Mouse (Mus musculus) stomach, embryonic 15.5 days (tissue): ENCODE measurements around the gene Gripap1. TPM values are rescaled to one million over a fixed set of nuclear protein-coding genes. Genes with fewer than 3 reads are reported as not detected.
A peak's percentile ranks its signal among the peaks of the same experiment; 100 is the strongest.
"Not testable (repeated sequence)": the region's sequence is repeated elsewhere in the genome, so short reads cannot be mapped to it uniquely, and the experiment has no call there.

Experiments used
- ATAC-seq: fragments of 200-750 bp; cut with Nextera tagmentation; 2 replicates; pipeline ENCODE4 v1.8.0; 2017; ENCODE audit warnings: low read depth, moderate number of reproducible peaks, moderate TSS enrichment; ENCODE audit not compliant: insufficient read depth, low FRiP score
- H3K27ac ChIP-seq: fragments of 300-500 bp; sonication (generic); 2 replicates; pipeline ENCODE4 v1.5.1; 2015; ENCODE audit warnings: mild to moderate bottlenecking, inconsistent platforms
- H3K27me3 ChIP-seq: fragments of 300-500 bp; sonication (generic); replicated peaks from 2 replicates; pipeline ENCODE4 v1.6.1; 2015; ENCODE audit warnings: inconsistent platforms
- H3K36me3 ChIP-seq: fragments of 300-500 bp; sonication (generic); 2 replicates; pipeline ENCODE4 v1.6.1; 2015; ENCODE audit warnings: inconsistent platforms
- H3K4me1 ChIP-seq: fragments of 300-500 bp; sonication (generic); 2 replicates; pipeline ENCODE4 v1.6.1; 2015; ENCODE audit warnings: inconsistent platforms
- H3K4me2 ChIP-seq: fragments of 300-500 bp; sonication (generic); 2 replicates; pipeline ENCODE4 v1.6.1; 2015; ENCODE audit warnings: mild to moderate bottlenecking, inconsistent platforms
- H3K4me3 ChIP-seq: fragments of 300-500 bp; sonication (generic); replicated peaks from 2 replicates; pipeline ENCODE4 v1.5.1; 2015; ENCODE audit warnings: inconsistent platforms
- H3K9ac ChIP-seq: fragments of 300-500 bp; sonication (generic); 2 replicates; pipeline ENCODE4 v1.6.1; 2015; ENCODE audit warnings: inconsistent platforms
- H3K9me3 ChIP-seq: fragments of 300-500 bp; sonication (generic); 2 replicates; pipeline ENCODE4 v1.6.1; 2016; ENCODE audit warnings: inconsistent platforms
- WGBS: fragments of 180-500 bp; shearing (Covaris S2); methylation state at CpG from one replicate; pipeline ENCODE4 v1.1.7; 2015; 5-methylcytosine and 5-hydroxymethylcytosine counted together
- polyA plus RNA-seq: library from polyadenylated mRNA; unstranded; fragments of >200 nt; fragmentation: Nextera tagmentation; extraction: Ambion mirVana; gene quantifications from 2 replicates; pipeline ENCODE4 v1.2.1, GENCODE M21; 2015

Gripap1 gene
- polyA plus RNA-seq = 38.9 and 42.4 TPM in 2 replicates

DNA sequence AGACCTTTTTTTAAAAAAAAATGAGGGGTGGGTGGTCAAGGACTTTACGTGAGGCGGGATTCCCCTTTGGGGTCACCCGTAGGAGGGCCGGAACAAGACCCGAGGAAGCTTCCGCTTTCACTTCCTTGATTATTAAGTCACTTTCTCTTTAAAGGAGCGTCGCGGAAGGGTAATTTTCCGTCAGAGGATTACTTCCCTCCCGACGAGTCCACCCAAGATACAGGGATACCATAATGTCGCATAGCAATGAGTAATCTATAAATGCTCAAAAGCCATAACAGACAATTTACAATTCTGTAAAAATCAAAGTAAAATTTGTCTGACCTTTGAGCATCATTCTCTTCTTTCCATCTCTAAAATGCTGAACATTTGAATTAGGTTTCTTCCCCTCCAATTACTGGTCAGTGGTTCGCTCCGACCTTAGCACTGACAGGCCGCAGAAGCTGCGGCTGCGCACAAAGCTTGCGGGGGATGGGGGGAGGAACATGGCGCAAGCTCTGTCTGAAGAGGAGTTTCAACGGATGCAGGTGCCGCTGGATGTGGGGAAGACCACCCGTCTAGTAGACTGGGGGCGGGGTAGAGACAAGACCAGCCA, at the start of gene Gripap1:
TSS of gene Gripap1 (plus strand) at position 224 of the 595 bp plus-strand sequence.
- no peaks in the 10 kb centered on the region for H3K4me1 ChIP-seq
- no peaks in the 10 kb centered on the region for H3K36me3 ChIP-seq
- ATAC-seq = peak; percentile 90
- peak within 1 kb of the TSS; percentile 51 for H3K4me2 ChIP-seq
- no peaks in the 10 kb centered on the region for H3K9me3 ChIP-seq
- H3K4me3 ChIP-seq = peak within 1 kb of the TSS; percentile 55
- no peaks in the 10 kb centered on the region for H3K27me3 ChIP-seq
- H3K9ac ChIP-seq = peak within 1 kb of the TSS; percentile 46
- no peak within 1 kb of the TSS; the same call in 1 of the 2 replicates for H3K27ac ChIP-seq
- WGBS = 14% methylated on average over 24 of the region's 24 CpGs

DNA sequence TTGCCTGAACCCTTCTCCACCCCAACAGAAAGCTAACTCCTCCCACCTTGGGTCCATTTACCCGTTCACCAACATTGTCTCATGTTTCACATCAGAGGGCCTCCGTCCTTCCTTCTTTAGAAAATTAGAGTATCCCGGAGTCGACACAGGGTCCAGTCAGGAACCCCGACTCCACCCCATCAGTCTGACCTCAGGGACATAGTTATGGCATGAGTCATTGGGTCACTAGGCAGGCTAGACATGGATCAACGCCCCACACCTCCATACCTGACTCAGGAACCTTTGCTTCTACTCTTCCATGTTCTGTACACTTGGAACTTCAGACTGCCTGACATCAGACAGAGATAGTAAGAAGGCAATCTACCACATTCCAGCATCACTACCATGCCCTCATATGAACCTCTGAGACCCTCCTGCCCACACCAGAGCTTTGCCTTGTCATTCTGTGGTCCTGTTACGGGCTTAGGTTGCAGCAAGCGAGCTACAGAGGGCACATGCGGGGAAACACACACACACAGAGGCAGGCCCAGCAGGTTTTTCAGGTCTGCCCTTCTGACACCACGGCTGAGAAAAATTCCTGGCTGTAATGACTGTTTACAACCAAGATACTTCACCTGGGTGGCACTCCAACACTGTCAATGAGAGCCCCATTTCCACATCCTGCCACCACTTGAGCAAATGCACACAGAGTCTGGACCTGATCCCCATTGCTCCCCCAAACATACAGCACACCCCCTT, 49.3 kb upstream of the Gripap1 start:
- Histone ChIP-seq H3K4me2 (peak overlapping the region; percentile 16), H3K27ac (peak overlapping the region; percentile 73; the same call in 1 of the 2 replicates), H3K4me1 (no peaks in the 10 kb centered on the region), H3K4me3 (peak overlapping the region; percentile 27; the same call in 1 of the 2 replicates), H3K27me3 (no peaks in the 10 kb centered on the region), H3K36me3 (no peaks in the 10 kb centered on the region), H3K9me3 (no peaks in the 10 kb centered on the region), H3K9ac (no peak overlapping the region)
- ATAC-seq = peak; percentile 54; the same call in 1 of the 2 replicates
- WGBS = 45% methylated on average over 10 of the region's 10 CpGs

DNA sequence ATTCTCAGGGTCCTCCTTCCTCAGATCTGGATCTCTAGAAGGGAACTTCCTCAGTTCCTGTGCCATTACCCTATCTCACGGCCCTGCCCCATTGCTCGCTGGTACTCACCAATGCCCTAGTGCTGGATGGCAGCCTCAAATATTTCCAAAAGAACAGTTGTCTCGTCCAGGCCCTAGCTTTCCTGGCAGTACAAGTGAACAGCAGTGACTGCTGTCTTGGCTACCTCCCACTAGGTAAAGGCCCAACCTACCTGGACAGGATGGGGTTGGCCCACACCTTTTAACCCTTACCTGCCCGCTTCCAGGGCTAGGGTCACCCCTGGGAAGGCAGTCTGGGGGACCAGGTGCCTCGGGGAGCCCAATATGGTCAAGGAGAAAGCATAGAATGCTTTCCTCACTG, 48.5 kb upstream of the Gripap1 start:
- ATAC-seq = 0 out of 2 replicates have a peak, but pooled peaks have one; percentile 37

DNA sequence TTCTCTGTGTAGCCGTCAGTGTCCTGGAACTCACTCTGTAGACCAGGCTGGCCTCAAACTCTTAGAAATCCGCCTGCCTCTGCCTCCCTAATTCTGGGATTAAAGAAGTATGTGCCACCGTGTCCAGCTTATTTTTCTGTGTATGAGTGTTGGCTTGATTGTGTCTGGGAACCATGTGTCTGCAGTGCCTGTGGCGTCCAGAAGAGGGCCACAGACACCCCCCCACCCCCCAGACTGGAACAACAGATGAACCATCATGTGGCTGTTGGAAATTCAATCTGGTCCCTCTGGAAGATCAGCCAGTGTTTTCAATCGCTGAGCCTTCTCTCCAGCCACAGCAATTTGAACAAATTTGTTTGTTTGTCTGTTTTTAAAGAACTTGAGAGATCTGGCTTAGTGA, 46.1 kb upstream of the Gripap1 start:
- H3K9me3 ChIP-seq = no peaks in the 10 kb centered on the region
- WGBS = 54% methylated on average over 5 of the region's 5 CpGs
- H3K36me3 ChIP-seq = no peaks in the 10 kb centered on the region
- ATAC-seq = no peak
- no peak overlapping the region for H3K27ac ChIP-seq
- no peaks in the 10 kb centered on the region for H3K27me3 ChIP-seq
- no peak overlapping the region for H3K9ac ChIP-seq
- H3K4me3 ChIP-seq = no peak overlapping the region
- H3K4me1 ChIP-seq = no peaks in the 10 kb centered on the region
- no peak overlapping the region for H3K4me2 ChIP-seq

More for the DNA sequence above, 48.5 kb upstream of the Gripap1 start:
- 41% methylated on average over 5 of the region's 5 CpGs for WGBS
- Histone ChIP-seq H3K9me3 (no peaks in the 10 kb centered on the region), H3K4me3 (peak overlapping the region; percentile 27; the same call in 1 of the 2 replicates), H3K27ac (peak overlapping the region; percentile 59; the same call in 1 of the 2 replicates), H3K4me1 (no peaks in the 10 kb centered on the region), H3K36me3 (no peaks in the 10 kb centered on the region), H3K27me3 (no peaks in the 10 kb centered on the region), H3K4me2 (0 out of 2 replicates have a peak overlapping the region, but pooled peaks have one; percentile 16), H3K9ac (no peak overlapping the region)

DNA sequence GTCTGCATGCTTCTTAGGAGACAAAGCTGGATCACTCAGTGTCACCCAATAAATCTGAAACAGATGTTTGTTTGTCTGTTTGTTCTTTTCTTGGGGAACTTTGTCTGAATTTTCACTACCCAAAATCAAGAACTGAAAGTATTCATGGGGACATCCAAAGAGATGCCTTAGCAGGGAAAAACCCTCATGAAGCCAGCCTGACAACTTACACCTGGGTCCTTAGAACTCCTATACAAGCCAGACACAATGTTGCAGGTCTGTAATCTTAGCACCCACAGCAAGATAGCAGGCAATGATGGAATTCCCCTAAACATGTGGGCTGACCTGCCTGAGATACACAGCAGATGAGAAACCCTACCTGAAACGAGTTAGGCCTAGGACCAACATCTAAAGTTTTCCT, 44.6 kb upstream of the Gripap1 start:
- ATAC-seq = no peak
- Histone ChIP-seq H3K27me3 (no peaks in the 10 kb centered on the region), H3K9ac (no peak overlapping the region), H3K27ac (no peak overlapping the region), H3K4me1 (no peaks in the 10 kb centered on the region), H3K4me2 (no peak overlapping the region), H3K9me3 (no peaks in the 10 kb centered on the region), H3K36me3 (no peaks in the 10 kb centered on the region), H3K4me3 (no peak overlapping the region)
- 60% methylated on average over 1 of the region's 1 CpGs for WGBS

DNA sequence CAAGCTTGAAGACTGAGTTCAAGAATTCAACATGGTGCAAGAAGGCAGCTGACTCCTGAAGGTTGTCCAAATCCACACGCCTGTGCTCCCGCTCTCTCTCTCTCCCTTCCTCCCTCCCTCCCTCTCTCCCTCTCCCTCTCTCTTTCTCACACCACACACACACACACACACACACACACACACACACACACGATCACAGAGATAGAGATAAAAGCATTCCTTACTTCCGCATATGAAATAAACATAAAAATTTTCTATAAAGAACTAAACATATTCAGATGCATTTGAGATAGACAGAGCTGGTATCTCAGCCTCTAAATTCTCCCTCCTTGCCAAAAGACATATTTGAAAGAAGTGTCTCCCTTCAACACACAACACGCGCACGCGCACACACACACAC, 44.1 kb upstream of the Gripap1 start:
- WGBS = 86% methylated on average over 8 of the region's 8 CpGs
- no peak overlapping the region for H3K4me3 ChIP-seq

DNA sequence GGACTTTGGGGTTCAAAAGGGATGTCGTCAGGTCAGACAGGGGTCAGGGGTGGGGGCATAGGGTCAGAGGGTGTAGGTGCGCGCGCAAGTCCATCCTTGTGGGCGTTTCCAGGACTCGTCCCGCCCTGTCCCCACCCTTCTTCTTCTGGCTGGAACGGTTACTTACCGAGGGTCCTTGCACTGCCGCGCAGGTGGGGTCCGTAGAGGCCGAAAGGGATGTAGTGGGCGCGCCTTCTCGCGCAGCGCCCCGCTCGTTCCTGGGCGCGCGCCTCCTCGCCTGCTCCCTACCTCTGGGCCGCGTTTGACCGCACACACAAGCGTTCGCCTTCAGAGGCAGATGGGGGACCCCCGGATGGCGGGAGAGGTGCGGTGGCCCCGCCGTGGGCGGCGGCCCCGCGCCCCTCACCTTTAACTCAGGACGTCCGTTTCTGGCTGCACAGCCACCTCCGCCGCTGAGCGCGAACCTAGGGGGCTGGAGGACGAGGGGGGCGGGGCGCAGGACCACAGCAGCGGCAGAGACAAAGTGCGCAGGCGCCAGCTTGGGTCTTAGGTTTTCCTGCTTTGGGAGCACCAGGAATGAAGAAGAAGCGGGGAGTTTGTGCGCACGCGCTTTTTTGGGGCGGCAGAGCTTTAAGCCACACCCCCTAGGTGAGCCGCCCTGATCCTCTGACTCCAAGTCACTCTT, 39.0 kb upstream of the Gripap1 start, which contains the start of gene Ccdc120:
TSS of gene Ccdc120 (minus strand) at position 474 of the 685 bp plus-strand sequence.
- Histone ChIP-seq H3K9ac (peak within 1 kb of the TSS; percentile 41; the same call in 1 of the 2 replicates), H3K9me3 (no peaks in the 10 kb centered on the region), H3K27ac (no peak within 1 kb of the TSS), H3K27me3 (no peaks in the 10 kb centered on the region), H3K36me3 (no peaks in the 10 kb centered on the region), H3K4me1 (no peaks in the 10 kb centered on the region), H3K4me3 (peak within 1 kb of the TSS; percentile 64), H3K4me2 (peak within 1 kb of the TSS; percentile 56)
- WGBS = 14% methylated on average over 48 of the region's 56 CpGs
- ATAC-seq = peak; percentile 79

More for the DNA sequence above, 44.1 kb upstream of the Gripap1 start:
- Histone ChIP-seq H3K9ac (no peak overlapping the region), H3K4me1 (no peaks in the 10 kb centered on the region), H3K27ac (no peak overlapping the region), H3K9me3 (no peaks in the 10 kb centered on the region), H3K27me3 (no peaks in the 10 kb centered on the region), H3K36me3 (no peaks in the 10 kb centered on the region), H3K4me2 (no peak overlapping the region)
- ATAC-seq = no peak

DNA sequence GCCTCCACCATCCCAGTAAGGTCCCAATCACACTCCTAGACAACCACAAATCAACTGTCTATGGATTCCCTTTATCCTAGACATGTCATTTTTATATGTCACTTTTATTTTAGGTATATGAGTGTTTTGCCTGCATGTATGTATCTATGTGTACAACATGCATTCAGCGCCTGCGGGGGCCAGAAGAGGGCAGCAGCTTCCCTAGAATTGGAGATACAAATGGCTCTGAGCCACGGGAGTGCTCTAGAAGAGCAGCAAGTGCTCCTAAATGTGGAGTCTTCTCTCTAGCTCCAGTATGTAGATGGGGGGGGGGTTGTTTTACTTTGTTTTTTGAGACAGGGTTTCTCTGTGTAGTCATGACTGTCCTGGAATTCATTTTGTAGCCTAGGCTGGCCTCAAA, 35.9 kb upstream of the Gripap1 start:
- ATAC-seq, H3K4me1 ChIP-seq, H3K27ac ChIP-seq, H3K27me3 ChIP-seq, H3K4me2 ChIP-seq, H3K9ac ChIP-seq, H3K4me3 ChIP-seq, H3K36me3 ChIP-seq, H3K9me3 ChIP-seq: not testable (repeated sequence)
- WGBS = 11% methylated on average over 3 of the region's 3 CpGs

DNA sequence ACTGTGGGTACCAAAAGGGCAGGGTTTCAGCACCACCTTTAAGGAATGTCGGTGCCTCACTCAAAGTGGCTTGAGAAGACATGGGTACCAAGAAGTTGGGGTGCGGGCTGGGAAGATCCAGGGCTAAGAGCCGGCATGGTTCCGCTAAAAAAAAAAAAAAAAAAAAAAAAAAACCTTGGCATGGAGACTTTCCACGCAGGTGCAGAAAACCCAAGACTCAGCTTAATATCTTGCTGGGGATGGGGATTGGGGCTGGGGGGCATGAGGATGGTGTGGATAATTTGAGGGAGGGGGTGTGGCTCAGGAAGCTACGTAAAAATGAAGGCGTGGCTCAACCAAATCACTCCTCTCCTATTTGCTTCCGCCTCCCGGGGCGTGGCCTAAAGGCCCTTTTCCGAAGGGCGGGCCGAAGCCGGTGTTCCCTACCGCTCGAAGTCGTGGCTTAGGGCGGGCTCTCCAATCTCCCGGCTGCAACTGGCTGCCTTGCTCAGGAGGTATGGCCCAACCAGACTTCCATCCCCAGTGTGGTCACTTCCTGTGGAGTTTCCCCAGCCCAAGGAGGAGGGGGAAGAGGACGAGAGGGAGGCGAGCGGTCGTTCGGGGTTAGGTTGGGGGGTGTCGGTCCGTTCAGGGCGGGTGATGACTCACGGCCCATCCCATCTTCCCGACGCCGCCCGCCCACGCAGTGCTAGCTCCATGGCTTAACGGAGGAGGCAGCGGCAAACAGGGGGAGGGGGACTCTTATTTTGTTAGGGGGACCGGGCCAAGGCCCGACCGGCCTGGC, 27.2 kb upstream of the Gripap1 start, which contains the start of gene Tfe3:
TSS of gene Tfe3 (plus strand) at position 424 of the 784 bp plus-strand sequence.
- Histone ChIP-seq H3K4me1 (0 out of 2 replicates have a peak, but pooled peaks cover 5% of the 10 kb centered on the region), H3K36me3 (no peaks in the 10 kb centered on the region), H3K4me2 (peak within 1 kb of the TSS; percentile 63), H3K4me3 (peak within 1 kb of the TSS; percentile 64), H3K27me3 (no peaks in the 10 kb centered on the region), H3K27ac (peak within 1 kb of the TSS; percentile 80), H3K9me3 (no peaks in the 10 kb centered on the region), H3K9ac (peak within 1 kb of the TSS; percentile 22; the same call in 1 of the 2 replicates)
- peak; percentile 97 for ATAC-seq
- WGBS = 26% methylated on average over 38 of the region's 38 CpGs

DNA sequence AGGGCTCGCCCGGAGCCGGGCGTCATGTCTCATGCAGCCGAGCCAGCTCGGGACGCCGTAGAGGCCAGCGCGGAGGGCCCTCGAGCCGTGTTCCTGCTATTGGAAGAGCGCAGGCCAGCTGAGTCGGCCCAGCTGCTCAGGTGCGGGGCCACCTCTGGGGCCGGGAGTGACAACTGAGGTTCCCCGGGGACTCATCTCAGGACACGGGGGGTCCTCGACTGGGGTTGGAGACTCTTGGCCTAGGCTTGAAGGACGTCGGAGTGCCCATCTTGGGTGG, 26.7 kb upstream of the Gripap1 start:
- 24% methylated on average over 21 of the region's 21 CpGs for WGBS
- no peak for ATAC-seq
- Histone ChIP-seq H3K4me2 (peak overlapping the region; percentile 63), H3K9me3 (no peaks in the 10 kb centered on the region), H3K36me3 (0 out of 2 replicates have a peak, but pooled peaks cover 2% of the 10 kb centered on the region), H3K27me3 (no peaks in the 10 kb centered on the region), H3K27ac (peak overlapping the region; percentile 80), H3K4me3 (peak overlapping the region; percentile 64), H3K9ac (peak overlapping the region; percentile 22; the same call in 1 of the 2 replicates), H3K4me1 (0 out of 2 replicates have a peak, but pooled peaks cover 5% of the 10 kb centered on the region)
